11 mouse cellular contexts compared by ENCODE assay signal in genomic region chr1:92751700-92752136, GRCm38 (mm10).
DNase-seq lines count a peak whose midpoint lies in the region; ATAC-seq and TF ChIP-seq lines count a peak whose summit lies in the region.
"Had no signal": no experiment of that assay in that cellular context is flagged by ENCODE, and none has a peak within 500 bp of the region (broad histone marks: within the 10 kb centered on the region; RNA-seq: fewer than 3 reads in every experiment).

No protein-coding gene starts in this region.

- H3K4me1 ChIP-seq in lung, adult 2 months (ENCODE audit: control insufficient read depth, insufficient read depth, low read length) = no peaks in the 10 kb centered on the region
- H3K4me1 ChIP-seq in embryonic facial prominence, embryonic 13.5 days = peaks cover 42% of the 10 kb centered on the region
- H3K4me1 ChIP-seq in stomach, embryonic 14.5 days (ENCODE audit: control insufficient read depth, insufficient read depth, low read length) = peaks cover 27% of the 10 kb centered on the region; the same call in 1 of the 2 replicates

- H3K27me3 ChIP-seq in embryonic facial prominence, embryonic 13.5 days = no peaks in the 10 kb centered on the region
- no peaks in the 10 kb centered on the region for H3K27me3 ChIP-seq in stomach, embryonic 14.5 days (ENCODE audit: control insufficient read depth, insufficient read depth, low read length)
- H3K27me3 ChIP-seq: embryonic facial prominence, embryonic 12.5 days; hindbrain, embryonic 15.5 days had no signal

- no peak overlapping the region for H3K27ac ChIP-seq in embryonic facial prominence, embryonic 13.5 days
- H3K27ac ChIP-seq in stomach, embryonic 14.5 days (ENCODE audit: low read length) = peak overlapping the region; percentile 56
- H3K27ac ChIP-seq: embryonic facial prominence, embryonic 12.5 days; hindbrain, embryonic 15.5 days; macrophage had no signal

- H3K4me3 ChIP-seq in lung, adult 2 months (replicated peaks; ENCODE audit: extremely low read depth, low read depth, low read length) = no peak overlapping the region
- no peak overlapping the region for H3K4me3 ChIP-seq in embryonic facial prominence, embryonic 13.5 days
- no peak overlapping the region for H3K4me3 ChIP-seq in stomach, embryonic 14.5 days (ENCODE audit: low read depth, low read length)
- H3K4me3 ChIP-seq: embryonic facial prominence, embryonic 12.5 days; hindbrain, embryonic 15.5 days had no signal

- no peak for TF ChIP-seq POLR2A in lung, adult 2 months (IDR thresholded peaks at IDR 0.05; ENCODE audit: borderline replicate concordance, extremely low read depth, low read depth, low read length)

- 28% methylated on average over 4 of the region's 4 CpGs for WGBS in lung, adult 2 months
- WGBS in embryonic facial prominence, embryonic 13.5 days = 37% methylated on average over 4 of the region's 4 CpGs
- whole genome bisulfite sequencing in stomach, embryonic 14.5 days = 24% methylated on average over 4 of the region's 4 CpGs

- no peak overlapping the region for H3K4me2 ChIP-seq in embryonic facial prominence, embryonic 13.5 days
- H3K4me2 ChIP-seq in stomach, embryonic 14.5 days (replicated peaks; ENCODE audit: low read depth, low read length) = no peak overlapping the region; the same call in 1 of the 2 replicates
- H3K4me2 ChIP-seq: embryonic facial prominence, embryonic 12.5 days; hindbrain, embryonic 15.5 days had no signal

- H3K9me3 ChIP-seq in embryonic facial prominence, embryonic 13.5 days = no peaks in the 10 kb centered on the region
- H3K9me3 ChIP-seq in stomach, embryonic 14.5 days (ENCODE audit: control insufficient read depth, low read depth, low read length) = no peaks in the 10 kb centered on the region
- H3K9me3 ChIP-seq: embryonic facial prominence, embryonic 12.5 days; hindbrain, embryonic 15.5 days had no signal

- peak; percentile 40 for DNase-seq in embryo, embryonic 11 days
- no peak for DNase-seq in embryo, embryonic 10 days (ENCODE audit: low spot score)
- peak; percentile 33 for DNase-seq in lung, postnatal 10 days
- DNase-seq in lung, adult 2 months = no peak
- DNase-seq in right cerebral cortex, postnatal 36 days (ENCODE audit: low spot score in 2 of 2) = no peak
- no peak for DNase-seq in spleen, adult 18-20 months

- peak; percentile 56; the same call in 1 of the 2 replicates for ATAC-seq in embryonic facial prominence, embryonic 13.5 days (ENCODE audit: insufficient number of reproducible peaks, insufficient read depth, low FRiP score, low TSS enrichment, low read depth)
- ATAC-seq in stomach, embryonic 14.5 days (ENCODE audit: insufficient number of reproducible peaks, insufficient read depth, low FRiP score, low read depth) = peak; percentile 70; the same call in 1 of the 2 replicates

- no peak for TF ChIP-seq CTCF in lung, adult 2 months (IDR thresholded peaks at IDR 0.05; ENCODE audit: insufficient read depth, low read length)

- no peak overlapping the region for H3K9ac ChIP-seq in embryonic facial prominence, embryonic 13.5 days
- no peak overlapping the region for H3K9ac ChIP-seq in stomach, embryonic 14.5 days (replicated peaks; ENCODE audit: low read depth, low read length)
- H3K9ac ChIP-seq: embryonic facial prominence, embryonic 12.5 days; hindbrain, embryonic 15.5 days had no signal

- no peaks in the 10 kb centered on the region for H3K36me3 ChIP-seq in embryonic facial prominence, embryonic 13.5 days
- H3K36me3 ChIP-seq in stomach, embryonic 14.5 days (ENCODE audit: control insufficient read depth, insufficient read depth, low read length) = no peaks in the 10 kb centered on the region
- H3K36me3 ChIP-seq: embryonic facial prominence, embryonic 12.5 days; hindbrain, embryonic 15.5 days had no signal

Comparison
In these comparisons a context has a peak if more than half of its experiments do, and no peak if none do; other contexts are left out.
1. DNase-seq: peak in embryo, embryonic 11 days (single experiment) and lung, postnatal 10 days (single experiment); none in embryo, embryonic 10 days (single experiment), lung, adult 2 months (single experiment), right cerebral cortex, postnatal 36 days (0 of 2) and spleen, adult 18-20 months (0 of 2).